Mouse (Mus musculus): ENCODE measurements around the gene Spata9. TPM values are rescaled to one million over a fixed set of nuclear protein-coding genes. Genes with fewer than 3 reads are reported as not detected.

Spata9 gene
- polyA plus RNA-seq, 1 experiment: 0.12 TPM

DNA sequence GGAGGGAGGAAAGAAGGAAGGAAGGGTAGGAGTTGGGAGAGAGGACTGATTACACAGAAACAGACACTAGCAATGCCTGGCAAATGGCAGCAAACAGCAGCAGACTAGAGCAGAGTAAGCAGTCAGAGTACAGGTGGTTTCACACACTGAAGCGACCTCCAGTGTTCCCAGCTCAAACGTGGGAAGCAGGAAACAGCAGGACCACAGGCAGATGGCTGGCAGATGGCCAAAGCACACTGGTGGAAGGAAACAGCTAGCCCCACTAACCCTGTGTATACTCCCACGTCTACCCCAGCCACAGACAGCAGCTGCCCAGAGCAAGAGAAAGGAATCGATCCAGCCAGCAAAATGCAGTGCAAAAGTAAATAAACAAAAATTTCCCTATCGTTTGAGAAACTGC is 35.9 kb upstream of the Spata9 start:
- Histone ChIP-seq H3K4me3 (no peak overlapping the region), H3K4me2 (ENCODE audit: low read depth) (peak overlapping the region; percentile 28)

DNA sequence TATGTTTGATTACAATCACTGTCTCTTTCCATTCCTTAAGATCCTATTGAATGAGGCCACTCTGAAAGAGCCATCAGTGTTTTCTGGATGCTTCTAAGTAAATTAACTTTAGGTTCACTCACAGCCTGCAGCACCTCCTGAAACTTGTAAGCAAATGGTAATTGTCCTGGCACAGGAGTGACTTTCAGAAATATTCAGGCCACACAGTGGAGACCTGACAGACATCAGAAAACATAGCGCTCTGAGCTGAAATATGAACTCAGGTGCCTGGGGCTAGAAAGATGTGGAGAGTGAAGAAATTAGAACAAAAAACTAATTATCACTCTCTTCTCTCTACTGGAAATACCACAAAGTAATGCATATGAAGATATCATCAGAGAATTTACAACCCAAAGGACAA is 33.7 kb upstream of the Spata9 start:
- peaks cover 11% of the 10 kb centered on the region for H3K79me2 ChIP-seq (ENCODE audit: control insufficient read depth, insufficient read depth)
- no peaks in the 10 kb centered on the region for H3K27me3 ChIP-seq (ENCODE audit: control insufficient read depth, insufficient read depth, insufficient read length)
- H3ac ChIP-seq (ENCODE audit: control insufficient read depth, insufficient read length): no peak overlapping the region
- no peak for TF ChIP-seq MAX (IDR thresholded peaks at IDR 0.05; ENCODE audit: low read depth)
- TF ChIP-seq POLR2AphosphoS2 (IDR thresholded peaks at IDR 0.05; ENCODE audit: insufficient read length, low read depth): no peak
- TF ChIP-seq TCF3 (IDR thresholded peaks at IDR 0.05; ENCODE audit: insufficient read length, low read depth): no peak
- no peak for TF ChIP-seq MYOG (IDR thresholded peaks at IDR 0.05; ENCODE audit: control insufficient read depth in 1 of 3, insufficient read depth in 1 of 3, insufficient read length in 2 of 3, low read depth in 2 of 3)
- no peak for TF ChIP-seq SRF (IDR thresholded peaks at IDR 0.05; ENCODE audit: control insufficient read depth, insufficient read length, low read depth)
- H3K4me3 ChIP-seq: no peak overlapping the region
- H3K4me2 ChIP-seq (ENCODE audit: low read depth): no peak overlapping the region
- no peaks in the 10 kb centered on the region for H3K36me3 ChIP-seq (ENCODE audit: control insufficient read depth, insufficient read depth)

More for the DNA sequence above, 35.9 kb upstream of the Spata9 start:
- Histone ChIP-seq H3K79me2 (ENCODE audit: control insufficient read depth, insufficient read depth) (peaks cover 11% of the 10 kb centered on the region), H3K36me3 (ENCODE audit: control insufficient read depth, insufficient read depth) (no peaks in the 10 kb centered on the region), H3ac (ENCODE audit: control insufficient read depth, insufficient read length) (no peak overlapping the region), H3K27me3 (ENCODE audit: control insufficient read depth, insufficient read depth, insufficient read length) (no peaks in the 10 kb centered on the region)
- no peak for TF ChIP-seq TCF3 (IDR thresholded peaks at IDR 0.05; ENCODE audit: insufficient read length, low read depth)
- peak in 1 of 3 experiments; percentile 54 for TF ChIP-seq MYOG (IDR thresholded peaks at IDR 0.05; ENCODE audit: control insufficient read depth in 1 of 3, insufficient read depth in 1 of 3, insufficient read length in 2 of 3, low read depth in 2 of 3)
- TF ChIP-seq POLR2AphosphoS2 (IDR thresholded peaks at IDR 0.05; ENCODE audit: insufficient read length, low read depth): no peak
- TF ChIP-seq MYOD1 (IDR thresholded peaks at IDR 0.05; ENCODE audit: control insufficient read depth in 1 of 3, insufficient read length in 2 of 3, low read depth in 2 of 3): peak in 2 of 3 experiments; percentile 59 to 83

DNA sequence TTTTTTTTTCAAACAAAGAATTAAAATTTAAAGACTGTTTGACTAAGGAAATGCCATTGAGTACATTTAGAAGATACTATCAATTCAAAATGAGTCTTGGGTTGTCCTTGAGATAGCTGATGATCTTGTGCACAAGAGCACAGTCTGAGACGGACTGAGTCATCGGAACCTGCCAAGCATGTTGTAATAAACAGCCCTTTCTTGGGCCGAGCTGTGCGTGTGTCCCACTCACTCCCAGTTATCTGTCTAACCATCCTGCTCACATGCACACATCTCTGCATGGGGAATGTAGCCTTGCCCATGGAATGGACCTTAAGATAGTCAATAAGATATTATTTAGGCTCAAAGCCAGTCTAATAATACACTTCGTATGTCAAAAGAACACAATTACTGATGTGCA is 28.1 kb upstream of the Spata9 start:
- H3ac ChIP-seq (ENCODE audit: control insufficient read depth, insufficient read length): no peak overlapping the region
- peaks cover 6% of the 10 kb centered on the region for H3K36me3 ChIP-seq (ENCODE audit: control insufficient read depth, insufficient read depth)
- no peak overlapping the region for H3K4me2 ChIP-seq (ENCODE audit: low read depth)
- TF ChIP-seq SRF (IDR thresholded peaks at IDR 0.05; ENCODE audit: control insufficient read depth, insufficient read length, low read depth): no peak
- TF ChIP-seq E2F4 (IDR thresholded peaks at IDR 0.05; ENCODE audit: insufficient read depth): no peak
- no peak for TF ChIP-seq TCF3 (IDR thresholded peaks at IDR 0.05; ENCODE audit: insufficient read length, low read depth)
- TF ChIP-seq POLR2A (IDR thresholded peaks at IDR 0.05; ENCODE audit: insufficient read length, low read depth): no peak
- TF ChIP-seq MAX (IDR thresholded peaks at IDR 0.05; ENCODE audit: low read depth): no peak
- no peak for TF ChIP-seq REST (IDR thresholded peaks at IDR 0.05; ENCODE audit: insufficient read depth, insufficient read length)
- TF ChIP-seq MYOG (IDR thresholded peaks at IDR 0.05; ENCODE audit: control insufficient read depth in 1 of 3, insufficient read depth in 1 of 3, insufficient read length in 2 of 3, low read depth in 2 of 3): no peak
- TF ChIP-seq CEBPB (IDR thresholded peaks at IDR 0.05; ENCODE audit: insufficient read depth, poor library complexity, severe bottlenecking): no peak
- no peak for TF ChIP-seq USF1 (IDR thresholded peaks at IDR 0.05; ENCODE audit: low read depth)
- no peak for TF ChIP-seq TCF12 (IDR thresholded peaks at IDR 0.05; ENCODE audit: insufficient read depth, poor library complexity, severe bottlenecking)
- TF ChIP-seq POLR2AphosphoS2 (IDR thresholded peaks at IDR 0.05; ENCODE audit: insufficient read length, low read depth): no peak
- TF ChIP-seq MYOD1 (IDR thresholded peaks at IDR 0.05; ENCODE audit: control insufficient read depth in 1 of 3, insufficient read length in 2 of 3, low read depth in 2 of 3): no peak
- H3K79me2 ChIP-seq (ENCODE audit: control insufficient read depth, insufficient read depth): peaks cover 42% of the 10 kb centered on the region
- H3K4me3 ChIP-seq: no peak overlapping the region
- H3K27me3 ChIP-seq (ENCODE audit: control insufficient read depth, insufficient read depth, insufficient read length): no peaks in the 10 kb centered on the region

DNA sequence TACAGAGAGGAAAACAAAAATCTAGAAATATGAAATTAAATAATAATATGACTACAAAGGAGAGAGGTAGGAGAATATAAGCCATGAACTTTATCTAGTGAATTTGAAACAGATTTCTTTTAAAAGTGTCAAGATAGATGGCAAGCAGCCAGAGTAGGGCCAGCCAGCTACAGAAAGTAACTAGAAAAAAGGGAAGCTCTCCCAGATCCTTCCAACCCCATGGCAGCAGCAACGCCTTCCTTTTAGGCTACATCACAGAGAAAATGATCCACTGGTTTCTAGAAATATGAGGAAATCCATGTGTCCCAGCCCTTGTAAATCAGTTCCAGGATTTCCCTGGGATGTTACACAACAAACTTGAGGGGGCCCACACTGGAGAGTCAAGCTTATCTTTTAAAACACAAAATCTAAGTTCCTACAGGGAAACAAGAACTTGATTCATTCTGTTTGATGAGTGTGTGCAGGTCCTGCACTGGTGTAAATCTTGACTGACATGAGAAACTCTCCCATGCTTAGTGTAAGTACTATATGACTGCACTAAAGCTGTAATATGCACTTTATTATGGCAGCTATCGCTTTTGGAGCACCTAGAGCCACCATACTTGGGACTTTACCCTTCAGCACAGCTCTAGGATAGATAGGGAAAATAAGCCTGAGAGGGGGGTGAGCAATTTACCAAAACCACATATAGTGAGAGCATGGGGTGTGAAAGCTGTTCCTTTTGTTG is 26.0 kb upstream of the Spata9 start:
- Histone ChIP-seq H3K79me2 (ENCODE audit: control insufficient read depth, insufficient read depth) (peaks cover 41% of the 10 kb centered on the region), H3K36me3 (ENCODE audit: control insufficient read depth, insufficient read depth) (peaks cover 6% of the 10 kb centered on the region), H3K4me2 (ENCODE audit: low read depth) (peak overlapping the region; percentile 56), H3K27me3 (ENCODE audit: control insufficient read depth, insufficient read depth, insufficient read length) (no peaks in the 10 kb centered on the region), H3K4me3 (no peak overlapping the region), H3ac (ENCODE audit: control insufficient read depth, insufficient read length) (no peak overlapping the region)
- no peak for TF ChIP-seq TCF3 (IDR thresholded peaks at IDR 0.05; ENCODE audit: insufficient read length, low read depth)
- no peak for TF ChIP-seq MYOD1 (IDR thresholded peaks at IDR 0.05; ENCODE audit: control insufficient read depth in 1 of 3, insufficient read length in 2 of 3, low read depth in 2 of 3)
- TF ChIP-seq E2F4 (IDR thresholded peaks at IDR 0.05; ENCODE audit: insufficient read depth): no peak
- TF ChIP-seq POLR2A (IDR thresholded peaks at IDR 0.05; ENCODE audit: insufficient read length, low read depth): no peak
- TF ChIP-seq MAX (IDR thresholded peaks at IDR 0.05; ENCODE audit: low read depth): no peak
- no peak for TF ChIP-seq POLR2AphosphoS2 (IDR thresholded peaks at IDR 0.05; ENCODE audit: insufficient read length, low read depth)

DNA sequence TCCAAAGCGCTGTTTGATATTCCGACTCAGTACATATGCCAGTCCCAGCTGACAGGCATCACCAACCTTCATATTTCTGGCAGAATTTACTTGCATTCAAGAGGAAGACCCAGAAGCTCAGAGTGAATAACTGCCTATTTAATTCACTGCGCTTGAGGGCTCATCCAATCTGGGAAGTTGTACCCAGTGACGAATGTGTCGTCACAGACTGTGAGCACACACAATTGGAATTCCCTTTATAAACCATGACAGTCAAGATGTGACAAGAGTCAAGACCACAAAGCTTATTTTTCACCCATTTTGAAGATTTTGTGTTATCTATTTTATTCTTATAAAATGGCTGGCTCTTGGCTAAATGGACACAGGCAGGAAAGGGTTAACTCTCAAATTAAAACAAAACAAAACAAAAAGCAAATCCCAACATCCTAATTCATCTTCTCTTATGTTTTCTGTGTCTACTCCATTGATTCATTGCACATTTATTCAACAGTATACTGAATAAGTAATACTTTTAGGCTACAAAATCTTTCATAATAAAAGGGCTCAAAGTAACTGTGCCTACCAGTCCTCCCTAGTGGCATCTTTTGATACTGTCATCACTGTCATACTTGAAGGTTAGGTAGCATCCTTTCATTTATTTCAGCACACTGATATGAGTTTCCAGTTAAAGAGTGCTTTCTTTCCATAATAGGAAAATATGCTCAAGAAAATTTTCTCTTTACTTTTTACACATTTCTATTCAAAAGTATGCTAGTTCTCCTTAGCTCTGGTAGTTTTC is 25.2 kb upstream of the Spata9 start:
- peak overlapping the region; percentile 74 for H3K4me3 ChIP-seq
- H3K4me2 ChIP-seq (ENCODE audit: low read depth): peak overlapping the region; percentile 56
- no peaks in the 10 kb centered on the region for H3K27me3 ChIP-seq (ENCODE audit: control insufficient read depth, insufficient read depth, insufficient read length)
- H3K79me2 ChIP-seq (ENCODE audit: control insufficient read depth, insufficient read depth): peaks cover 41% of the 10 kb centered on the region
- peaks cover 6% of the 10 kb centered on the region for H3K36me3 ChIP-seq (ENCODE audit: control insufficient read depth, insufficient read depth)
- no peak overlapping the region for H3ac ChIP-seq (ENCODE audit: control insufficient read depth, insufficient read length)
- TF ChIP-seq MYOG (IDR thresholded peaks at IDR 0.05; ENCODE audit: control insufficient read depth in 1 of 3, insufficient read depth in 1 of 3, insufficient read length in 2 of 3, low read depth in 2 of 3) (no peak), TCF12 (IDR thresholded peaks at IDR 0.05; ENCODE audit: insufficient read depth, poor library complexity, severe bottlenecking) (no peak), MYOD1 (IDR thresholded peaks at IDR 0.05; ENCODE audit: control insufficient read depth in 1 of 3, insufficient read length in 2 of 3, low read depth in 2 of 3) (no peak), MAX (IDR thresholded peaks at IDR 0.05; ENCODE audit: low read depth) (no peak), E2F4 (IDR thresholded peaks at IDR 0.05; ENCODE audit: insufficient read depth) (no peak), USF1 (IDR thresholded peaks at IDR 0.05; ENCODE audit: low read depth) (no peak), POLR2A (IDR thresholded peaks at IDR 0.05; ENCODE audit: insufficient read length, low read depth) (no peak), CEBPB (IDR thresholded peaks at IDR 0.05; ENCODE audit: insufficient read depth, poor library complexity, severe bottlenecking) (no peak), SRF (IDR thresholded peaks at IDR 0.05; ENCODE audit: control insufficient read depth, insufficient read length, low read depth) (no peak), TCF3 (IDR thresholded peaks at IDR 0.05; ENCODE audit: insufficient read length, low read depth) (no peak), POLR2AphosphoS2 (IDR thresholded peaks at IDR 0.05; ENCODE audit: insufficient read length, low read depth) (no peak), REST (IDR thresholded peaks at IDR 0.05; ENCODE audit: insufficient read depth, insufficient read length) (no peak)

Data from myocyte (in vitro differentiated cells).